In genomic region chr6:84025636-84026035, GRCm38 (mm10) we compare ENCODE assay signal across 27 mouse cellular contexts. TPM values are rescaled to one million over a fixed set of nuclear protein-coding genes. Genes with fewer than 3 reads are reported as not detected.
DNase-seq lines count a peak whose midpoint lies in the region; ATAC-seq lines count a peak whose summit lies in the region.
"Had no signal": no experiment of that assay in that cellular context is flagged by ENCODE, and none has a peak within 500 bp of the region (broad histone marks: within the 10 kb centered on the region; RNA-seq: fewer than 3 reads in every experiment).

No protein-coding gene starts in this region.

- H3K36me3 ChIP-seq in heart, embryonic 11.5 days (ENCODE audit: control insufficient read depth, insufficient read depth, low read length), result no peaks in the 10 kb centered on the region
- H3K36me3 ChIP-seq: embryonic facial prominence, embryonic 13.5 days; embryonic facial prominence, embryonic 15.5 days; forebrain, embryonic 10.5 days; forebrain, embryonic 12.5 days had no signal

- no peaks in the 10 kb centered on the region for H3K27me3 ChIP-seq in heart, embryonic 11.5 days (ENCODE audit: control insufficient read depth, insufficient read depth, low read length)
- H3K27me3 ChIP-seq: CH12.LX; embryonic facial prominence, embryonic 15.5 days; Patski had no signal

- no peak for ATAC-seq in heart, embryonic 11.5 days (replicated peaks; ENCODE audit: insufficient number of reproducible peaks, low FRiP score, low TSS enrichment)
- ATAC-seq: activated CD4-positive, CD25-positive, alpha-beta regulatory T cell, adult 4 months; CD4-positive, CD25-positive, alpha-beta regulatory T cell, adult 4 months; forebrain, embryonic 14.5 days; forebrain, embryonic 16.5 days; Patski had no signal

- H3K4me2 ChIP-seq in heart, embryonic 11.5 days, result no peak overlapping the region
- H3K4me2 ChIP-seq: embryonic facial prominence, embryonic 13.5 days; embryonic facial prominence, embryonic 15.5 days; forebrain, embryonic 12.5 days had no signal

- WGBS in heart, embryonic 11.5 days (ENCODE audit: insufficient replicate concordance), result 81% methylated on average over 3 of the region's 3 CpGs

- no peak overlapping the region for H3K4me3 ChIP-seq in heart, embryonic 11.5 days (ENCODE audit: low read depth, low read length)
- H3K4me3 ChIP-seq: embryonic facial prominence, embryonic 13.5 days; embryonic facial prominence, embryonic 15.5 days; erythroblast, embryonic 14.5 days; forebrain, embryonic 10.5 days; forebrain, embryonic 12.5 days had no signal

- H3K27ac ChIP-seq in heart, embryonic 11.5 days (ENCODE audit: low read depth, low read length), result no peak overlapping the region
- H3K27ac ChIP-seq: embryonic facial prominence, embryonic 13.5 days; embryonic facial prominence, embryonic 15.5 days; forebrain, embryonic 10.5 days; forebrain, embryonic 12.5 days had no signal

- H3K9me3 ChIP-seq in heart, embryonic 11.5 days (replicated peaks; ENCODE audit: control insufficient read depth, low read length), result no peaks in the 10 kb centered on the region
- H3K9me3 ChIP-seq: embryonic facial prominence, embryonic 15.5 days; forebrain, embryonic 12.5 days had no signal

- DNase-seq in heart, adult 11 months, result peak; percentile 34
- DNase-seq in ES-CJ7 (ENCODE audit: low read depth, low spot score), result peak; percentile 66
- peak; percentile 39 for DNase-seq in ZHBTc4 (ENCODE audit: low read depth, low spot score)
- no peak for DNase-seq in Muller cell, postnatal 12 days (ENCODE audit: inconsistent ontology term)
- DNase-seq: adrenal gland, adult 8-10 months; adrenal gland, postnatal 14 days; adrenal gland, postnatal 36 days; B cell, adult 2 months; cerebellum, adult 11 months; cerebellum, adult 18-20 months; cerebellum, adult 8-10 months; cerebellum, adult 9-11 months; cerebellum, postnatal 14 days; cerebellum, postnatal 36 days; embryo, embryonic 11 days had no signal

- H3K9ac ChIP-seq in heart, embryonic 11.5 days (ENCODE audit: low read depth, low read length), result no peak overlapping the region
- H3K9ac ChIP-seq: embryonic facial prominence, embryonic 13.5 days; embryonic facial prominence, embryonic 15.5 days; forebrain, embryonic 12.5 days had no signal

- H3K4me1 ChIP-seq in heart, embryonic 11.5 days (ENCODE audit: control insufficient read depth, insufficient read depth, low read length), result peaks cover 18% of the 10 kb centered on the region
- H3K4me1 ChIP-seq: embryonic facial prominence, embryonic 13.5 days; embryonic facial prominence, embryonic 15.5 days; forebrain, embryonic 10.5 days; forebrain, embryonic 12.5 days had no signal

RNA-seq across cellular contexts. Expression of gene Dysf, which starts 17.2 kb away (rescaled TPM):
- 11.6 and 16.2 TPM in 2 replicates for polyA plus RNA-seq in heart, embryonic 11.5 days (2014; fragmentation: Nextera tagmentation; extraction: Ambion mirVana)
- polyA plus RNA-seq: activated CD4-positive, CD25-positive, alpha-beta regulatory T cell, adult 4 months; CD4-positive, CD25-positive, alpha-beta regulatory T cell, adult 4 months had no signal
